Mouse (Mus musculus) MEL (cell line): ENCODE measurements around the gene Pbxip1. TPM values are rescaled to one million over a fixed set of nuclear protein-coding genes. Genes with fewer than 3 reads are reported as not detected.

ENCODE experiments used
- DNase-seq: peaks from one replicate; pipeline ENCODE4 v3.0.0; 2011; ENCODE audit warnings: low read depth, low spot score
- H3K27ac ChIP-seq: 2 replicates; pipeline ENCODE4 v1.5.1; 2012; ENCODE audit warnings: low read depth, mild to moderate bottlenecking, control low read depth, low read length, moderate library complexity; ENCODE audit not compliant: control insufficient read depth
- H3K27me3 ChIP-seq, 2 experiments: fragments of 150-350 bp in 1 of 2; sonication (generic) in 1 of 2; 2 replicates each; pipeline ENCODE4 v1.6.1; 2012; ENCODE audit warnings: low read length in 2 of 2, mild to moderate bottlenecking in 2 of 2, improper control_type of control experiment in 1 of 2, moderate library complexity in 1 of 2; ENCODE audit not compliant: insufficient read depth in 2 of 2, control insufficient read depth in 1 of 2
- H3K36me3 ChIP-seq, 2 experiments: 2 replicates each; pipeline ENCODE4 v1.6.1; 2012 to 2014; ENCODE audit warnings: low read length in 2 of 2, improper control_type of control experiment in 1 of 2, inconsistent platforms in 1 of 2, mild to moderate bottlenecking in 1 of 2; ENCODE audit not compliant: insufficient read depth in 2 of 2, control insufficient read depth in 1 of 2
- H3K4me1 ChIP-seq, 2 experiments: fragments of 150-350 bp in 1 of 2; sonication (generic) in 1 of 2; 2 replicates each; pipeline ENCODE4 v1.6.1; 2012; ENCODE audit warnings: low read length in 2 of 2, improper control_type of control experiment in 1 of 2, mild to moderate bottlenecking in 1 of 2; ENCODE audit not compliant: insufficient read depth in 2 of 2, control insufficient read depth in 1 of 2
- H3K4me3 ChIP-seq, 2 experiments: fragments of 150-350 bp in 1 of 2; sonication (generic) in 1 of 2; 2 replicates each; pipeline ENCODE4 v1.5.1; 2012; ENCODE audit warnings: low read depth in 2 of 2, low read length in 2 of 2, mild to moderate bottlenecking in 2 of 2, moderate library complexity in 2 of 2, control low read depth in 1 of 2, improper control_type of control experiment in 1 of 2; ENCODE audit not compliant: control insufficient read depth in 1 of 2, insufficient read depth in 1 of 2
- H3K79me2 ChIP-seq: 2 replicates; pipeline ENCODE4 v1.6.1; 2012; ENCODE audit warnings: mild to moderate bottlenecking, low read length, moderate library complexity; ENCODE audit not compliant: control insufficient read depth, poor library complexity, insufficient read depth
- H3K9ac ChIP-seq: 2 replicates; pipeline ENCODE4 v1.6.1; 2012; ENCODE audit warnings: low read depth, mild to moderate bottlenecking, control low read depth, low read length, moderate library complexity; ENCODE audit not compliant: control insufficient read depth, poor library complexity, severe bottlenecking
- H3K9me3 ChIP-seq: fragments of 150-350 bp; sonication (generic); replicated peaks from 2 replicates; pipeline ENCODE4 v1.6.1; 2012; ENCODE audit warnings: mild to moderate bottlenecking, low read length, improper control_type of control experiment, moderate library complexity; ENCODE audit not compliant: insufficient read depth
- CHD1 ChIP-seq: IDR thresholded peaks from 2 replicates; pipeline ENCODE4 v1.6.1; 2012; ENCODE audit warnings: low read depth, mild to moderate bottlenecking, inconsistent platforms, low read length, improper control_type of control experiment
- EP300 ChIP-seq, 2 experiments: IDR thresholded peaks; 2 replicates each; pipeline ENCODE4 v1.6.1; 2011; ENCODE audit warnings: improper control_type of control experiment in 2 of 2, low read length in 2 of 2, low read depth in 1 of 2, mild to moderate bottlenecking in 1 of 2
- ETS1 ChIP-seq: IDR thresholded peaks from 2 replicates; pipeline ENCODE4 v1.6.1; 2012; ENCODE audit warnings: low read depth, mild to moderate bottlenecking, inconsistent platforms, low read length, improper control_type of control experiment, moderate library complexity
- GATA1 ChIP-seq: IDR thresholded peaks from 2 replicates; pipeline ENCODE4 v1.6.1; 2011; ENCODE audit warnings: low read depth, low read length, improper control_type of control experiment
- JUND ChIP-seq: IDR thresholded peaks from 2 replicates; pipeline ENCODE4 v1.6.1; 2011; ENCODE audit warnings: low read depth, mild to moderate bottlenecking, improper control_type of control experiment, low read length
- MAFK ChIP-seq: IDR thresholded peaks from 2 replicates; pipeline ENCODE4 v1.6.1; 2011; ENCODE audit warnings: low read depth, mild to moderate bottlenecking, low read length, improper control_type of control experiment, borderline replicate concordance
- MEF2A ChIP-seq: IDR thresholded peaks from 2 replicates; pipeline ENCODE4 v1.6.1; 2014; ENCODE audit warnings: low read depth, mild to moderate bottlenecking, inconsistent platforms, low read length, improper control_type of control experiment; ENCODE audit not compliant: poor library complexity, insufficient replicate concordance, severe bottlenecking; ENCODE audit errors: extremely low read depth
- MYB ChIP-seq: IDR thresholded peaks from 2 replicates; pipeline ENCODE4 v1.6.1; 2011; ENCODE audit warnings: mild to moderate bottlenecking, low read depth, low read length, improper control_type of control experiment
- NELFE ChIP-seq: IDR thresholded peaks from 2 replicates; pipeline ENCODE4 v1.6.1; 2011; ENCODE audit warnings: low read depth, low read length, improper control_type of control experiment
- POLR2A ChIP-seq, 2 experiments: IDR thresholded peaks; 2 replicates each; pipeline ENCODE4 v1.6.1; 2011 to 2012; ENCODE audit warnings: low read length in 2 of 2, mild to moderate bottlenecking in 2 of 2, control low read depth in 1 of 2, improper control_type of control experiment in 1 of 2, low read depth in 1 of 2, moderate library complexity in 1 of 2; ENCODE audit not compliant: control insufficient read depth in 1 of 2, insufficient read depth in 1 of 2, poor library complexity in 1 of 2
- POLR2AphosphoS2 ChIP-seq: IDR thresholded peaks from 2 replicates; pipeline ENCODE4 v1.6.1; 2011; ENCODE audit warnings: low read length, improper control_type of control experiment
- RAD21 ChIP-seq: IDR thresholded peaks from 2 replicates; pipeline ENCODE4 v1.6.1; 2011; ENCODE audit warnings: mild to moderate bottlenecking, low read depth, low read length, improper control_type of control experiment
- RCOR1 ChIP-seq: IDR thresholded peaks from 2 replicates; pipeline ENCODE4 v1.6.1; 2012; ENCODE audit warnings: low read depth, mild to moderate bottlenecking, inconsistent platforms, low read length, improper control_type of control experiment
- TAL1 ChIP-seq: IDR thresholded peaks from 2 replicates; pipeline ENCODE4 v1.6.1; 2012; ENCODE audit warnings: mild to moderate bottlenecking, inconsistent platforms, low read length, moderate library complexity, mixed read lengths
- TCF12 ChIP-seq: IDR thresholded peaks from 2 replicates; pipeline ENCODE4 v1.6.1; 2014; ENCODE audit warnings: low read depth, mild to moderate bottlenecking, inconsistent platforms, low read length, improper control_type of control experiment, moderate library complexity
- USF1 ChIP-seq: IDR thresholded peaks from 2 replicates; pipeline ENCODE4 v1.6.1; 2014; ENCODE audit warnings: low read depth, mild to moderate bottlenecking, inconsistent platforms, low read length, improper control_type of control experiment, moderate library complexity
- ZMIZ1 ChIP-seq: IDR thresholded peaks from 2 replicates; pipeline ENCODE4 v1.6.1; 2012; ENCODE audit warnings: low read depth, mild to moderate bottlenecking, inconsistent platforms, low read length, improper control_type of control experiment, moderate library complexity
- ZNF384 ChIP-seq: IDR thresholded peaks from 2 replicates; pipeline ENCODE4 v1.6.1; 2012; ENCODE audit warnings: low read depth, mild to moderate bottlenecking, inconsistent platforms, low read length, improper control_type of control experiment
- polyA plus RNA-seq, 2 experiments: library from polyadenylated mRNA; stranded (reverse) in 1 of 2; unstranded in 1 of 2; fragments of >175 nt in 1 of 2; fragments of >200 nt in 1 of 2; gene quantifications; 2 replicates each; pipeline versions ENCODE4 v1.2.1 to v1.2.4; 2012; ENCODE audit warnings: low replicate concordance in 2 of 2, low read depth in 1 of 2; ENCODE audit not compliant: insufficient read length in 2 of 2, insufficient read depth in 1 of 2, missing spikeins in 1 of 2
- total RNA-seq: library from RNA; depleted of rRNA; stranded (reverse); fragments of 300-350 nt; gene quantifications from 2 replicates; pipeline ENCODE4 v1.2.3, GENCODE M21; 2012

Pbxip1 gene
- total and polyA plus RNA-seq, 3 experiments, result 4.8 to 10.7 TPM; not detected in 1

DNA sequence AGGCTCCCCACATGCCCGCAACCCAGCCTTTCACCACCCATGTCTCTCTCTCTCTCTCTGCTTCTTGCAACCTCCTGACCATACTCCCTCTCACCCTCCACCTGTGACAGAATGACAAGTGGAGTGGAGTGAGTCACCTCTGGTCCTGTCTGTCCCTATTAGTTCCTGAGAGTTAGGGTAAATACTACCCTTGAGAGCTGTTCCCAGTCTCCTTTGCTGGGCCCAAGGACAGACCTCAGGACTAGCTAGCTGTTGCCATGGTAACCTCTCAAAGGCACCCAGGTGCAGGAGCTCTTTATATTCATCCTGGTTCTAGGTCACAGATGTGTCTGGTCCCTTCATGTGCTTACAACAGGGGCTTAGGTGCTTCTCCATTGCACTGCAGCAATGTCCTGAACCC is 15.4 kb downstream of the Pbxip1 start:
- H3K4me1 ChIP-seq, result peaks cover 0 to 15% of the 10 kb centered on the region in 2 experiments; a peak in 3 of 4 replicates
- H3K27ac ChIP-seq, result no peak overlapping the region
- no peak overlapping the region for H3K4me3 ChIP-seq
- H3K36me3 ChIP-seq, result peaks cover 0 to 3% of the 10 kb centered on the region in 2 experiments; a peak in 2 of 4 replicates
- H3K9me3 ChIP-seq, result no peaks in the 10 kb centered on the region
- no peaks in the 10 kb centered on the region for H3K79me2 ChIP-seq
- no peak for TF ChIP-seq RCOR1
- no peak for TF ChIP-seq MEF2A
- no peak for TF ChIP-seq TAL1
- TF ChIP-seq EP300 (IDR thresholded peaks at IDR 0.05; ENCODE audit: low read depth in 1 of 2, low read length in 2 of 2), result no peak
- no peak for TF ChIP-seq POLR2AphosphoS2
- TF ChIP-seq POLR2A (IDR thresholded peaks at IDR 0.05; ENCODE audit: control insufficient read depth in 1 of 2, insufficient read depth in 1 of 2, low read depth in 1 of 2, low read length in 2 of 2, poor library complexity in 1 of 2), result no peak
- no peak for TF ChIP-seq TCF12
- no peak for TF ChIP-seq ETS1
- TF ChIP-seq ZMIZ1, result no peak
- no peak for TF ChIP-seq JUND
- TF ChIP-seq GATA1, result no peak
- no peak for TF ChIP-seq MYB
- no peak for TF ChIP-seq RAD21
- no peak for TF ChIP-seq NELFE
- no peak for TF ChIP-seq USF1
- TF ChIP-seq ZNF384, result no peak
- H3K9ac ChIP-seq, result no peak overlapping the region
- H3K27me3 ChIP-seq, result no peaks in the 10 kb centered on the region
- DNase-seq, result no peak

DNA sequence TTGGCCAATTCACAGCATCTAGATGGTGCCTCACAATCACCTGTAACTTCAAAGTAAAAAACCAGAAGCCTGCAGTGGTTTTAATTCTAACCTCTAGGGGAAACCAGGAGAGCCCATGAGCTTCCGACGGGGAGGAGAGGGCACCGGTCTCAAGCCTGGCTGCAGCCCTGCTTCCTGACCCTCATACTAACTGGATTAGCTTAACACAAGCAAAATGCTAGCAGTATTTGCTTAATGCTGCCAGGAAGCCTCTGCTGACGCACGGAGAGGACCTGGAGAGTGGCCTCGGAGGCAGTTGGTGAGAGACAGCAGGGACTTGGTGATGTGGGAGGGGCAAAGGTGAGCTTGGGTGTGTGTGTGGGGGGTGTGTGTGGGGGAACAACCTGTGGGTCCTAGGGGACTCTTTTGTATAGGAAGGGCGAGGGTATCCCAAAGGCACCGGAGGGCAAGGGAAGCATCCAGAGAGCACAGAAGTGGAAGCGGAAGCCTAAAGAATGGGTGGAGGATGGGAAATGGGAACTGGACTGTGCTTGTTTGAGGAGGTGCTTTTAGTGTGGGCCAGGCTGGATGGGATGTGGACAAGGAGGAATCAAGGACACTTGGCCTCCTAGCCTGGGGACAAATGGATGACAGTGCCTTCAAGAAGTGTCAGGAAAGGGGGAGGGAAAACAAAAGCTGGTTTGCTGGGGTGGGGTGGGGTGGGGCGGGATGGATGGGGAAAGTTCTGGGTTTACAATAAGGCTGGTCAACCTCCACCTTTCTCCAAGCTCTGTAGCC is 18.1 kb downstream of the Pbxip1 start, which contains the start of gene Pmvk:
Pmvk (plus strand) TSS at position 141 of the 777 bp plus-strand sequence.
- Histone ChIP-seq H3K9ac (no peak within 1 kb of the TSS), H3K27ac (no peak within 1 kb of the TSS), H3K36me3 (peaks cover 0 to 10% of the 10 kb centered on the region in 2 experiments; a peak in 2 of 4 replicates), H3K4me1 (peaks cover 11 to 14% of the 10 kb centered on the region in 2 experiments), H3K27me3 (no peaks in the 10 kb centered on the region), H3K9me3 (no peaks in the 10 kb centered on the region), H3K79me2 (peaks cover 4% of the 10 kb centered on the region; the same call in 1 of the 2 replicates), H3K4me3 (no peak within 1 kb of the TSS)
- TF ChIP-seq CHD1 (no peak), MAFK (no peak), USF1 (no peak)
- DNase-seq, result no peak
